Mouse (Mus musculus): ENCODE measurements around the gene Tsen34. TPM values are rescaled to one million over a fixed set of nuclear protein-coding genes. Genes with fewer than 3 reads are reported as not detected.

The Tsen34 gene
- total and polyA plus RNA-seq, 2 experiments from 2014 or later = 259 to 291 TPM

DNA sequence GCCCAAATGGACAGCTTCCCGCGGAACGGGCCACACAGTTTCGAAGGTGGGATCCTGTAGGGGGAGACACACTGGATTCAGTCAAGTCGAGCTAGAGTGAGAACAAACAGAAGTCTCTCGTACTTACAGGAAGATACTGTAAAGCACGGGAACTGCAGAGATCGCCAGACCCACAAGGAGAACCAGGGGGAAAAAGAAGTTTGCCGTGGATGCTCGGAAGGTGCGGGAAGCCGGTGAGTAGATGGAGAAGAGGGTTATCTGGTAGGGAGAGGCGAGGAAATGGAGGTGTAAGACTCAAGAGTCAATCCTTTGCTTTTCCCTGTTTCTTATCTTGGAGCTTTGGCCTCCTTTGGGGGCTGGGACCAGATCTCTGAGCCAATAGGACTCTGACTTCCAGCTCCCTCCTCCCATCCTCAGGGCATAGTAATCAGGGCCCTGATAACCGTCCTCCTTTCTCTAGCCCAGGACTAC is 25.7 kb upstream of the Tsen34 start:
- Histone ChIP-seq H3K27me3 (ENCODE audit: insufficient read depth, low read length) (no peaks in the 10 kb centered on the region), H3K9me3 (ENCODE audit: low read length) (no peaks in the 10 kb centered on the region), H3K36me3 (ENCODE audit: insufficient read depth) (peaks cover 12% of the 10 kb centered on the region; the same call in 1 of the 2 replicates), H3K4me2 (ENCODE audit: low read depth) (no peak overlapping the region), H3K27ac (ENCODE audit: low read depth, low read length) (no peak overlapping the region), H3K9ac (no peak overlapping the region), H3K4me1 (ENCODE audit: insufficient read depth) (peaks cover 8% of the 10 kb centered on the region; the same call in 1 of the 2 replicates), H3K4me3 (ENCODE audit: low read depth, low read length) (no peak overlapping the region)
- 24% methylated on average over 14 of the region's 14 CpGs for WGBS
- DNase-seq (no peak), ATAC-seq (no peak)
- peak; percentile 22; the same call in 1 of the 2 replicates for TF ChIP-seq CTCF (IDR thresholded peaks at IDR 0.05; ENCODE audit: low read depth)

DNA sequence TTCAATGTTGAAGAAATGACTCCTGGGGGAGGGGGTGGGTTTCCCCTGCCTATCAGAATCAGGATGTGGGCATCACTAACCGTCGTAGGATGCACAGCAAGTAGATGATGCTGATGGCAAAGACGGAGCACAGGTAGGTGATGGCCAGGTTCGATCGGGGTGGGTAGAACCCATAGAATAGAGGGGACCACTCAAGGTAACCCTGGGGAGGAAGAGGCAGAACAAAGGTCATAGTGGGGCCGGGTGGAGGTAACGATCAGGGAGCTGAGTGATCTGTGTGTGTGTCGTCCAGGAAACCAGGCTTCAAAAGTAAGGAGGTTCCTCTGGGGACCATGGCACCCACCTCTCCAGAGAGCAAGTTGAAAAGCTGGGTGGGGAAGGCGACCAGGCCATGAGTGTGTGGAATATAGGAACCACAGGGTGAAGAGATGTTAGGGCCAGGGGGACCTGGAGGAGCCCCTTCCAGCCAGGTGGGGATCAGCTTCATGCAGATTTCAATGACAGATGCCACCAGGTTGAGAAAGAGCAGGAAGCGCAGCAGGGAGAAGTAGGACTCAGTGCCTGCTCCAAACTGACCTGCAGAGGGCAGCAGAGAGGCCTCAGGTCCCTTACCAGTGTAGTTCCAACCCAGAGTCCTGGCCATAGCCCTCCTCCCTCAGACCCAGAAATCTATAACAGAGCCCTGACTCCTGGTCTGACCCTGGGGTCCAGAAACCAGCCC is 18.0 kb upstream of the Tsen34 start:
- 72% methylated on average over 10 of the region's 10 CpGs for WGBS
- H3K9ac ChIP-seq = no peak overlapping the region
- H3K36me3 ChIP-seq (ENCODE audit: insufficient read depth) = peaks cover 5% of the 10 kb centered on the region; the same call in 1 of the 2 replicates
- no peaks in the 10 kb centered on the region for H3K27me3 ChIP-seq (ENCODE audit: insufficient read depth, low read length)
- peak; percentile 82 for DNase-seq
- no peaks in the 10 kb centered on the region for H3K4me1 ChIP-seq (ENCODE audit: insufficient read depth)
- H3K4me3 ChIP-seq (ENCODE audit: low read depth, low read length) = no peak overlapping the region
- H3K4me2 ChIP-seq (ENCODE audit: low read depth) = no peak overlapping the region
- peak; percentile 91 for TF ChIP-seq CTCF (IDR thresholded peaks at IDR 0.05; ENCODE audit: low read depth)
- H3K27ac ChIP-seq (ENCODE audit: low read depth, low read length) = no peak overlapping the region
- peak; percentile 93 for ATAC-seq
- no peaks in the 10 kb centered on the region for H3K9me3 ChIP-seq (ENCODE audit: low read length)

DNA sequence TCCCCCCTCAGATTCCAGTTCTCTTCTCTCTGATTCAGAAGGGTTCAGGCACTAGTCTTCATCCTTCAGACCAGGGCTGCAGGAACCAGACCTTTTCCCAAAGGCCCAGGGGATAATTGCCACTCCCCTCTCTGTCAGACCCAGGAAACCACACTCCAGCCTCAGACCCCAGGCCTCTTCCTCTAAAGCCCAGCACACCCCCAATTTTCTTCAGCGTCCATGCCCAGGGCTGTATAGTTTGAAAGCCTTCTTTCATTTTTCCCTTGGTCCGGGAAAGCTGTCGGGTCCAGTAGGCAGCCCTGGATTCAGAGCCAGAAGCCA is 17.5 kb upstream of the Tsen34 start:
- DNase-seq (no peak), ATAC-seq (no peak)
- H3K4me3 ChIP-seq (ENCODE audit: low read depth, low read length) = no peak overlapping the region
- H3K36me3 ChIP-seq (ENCODE audit: insufficient read depth) = peaks cover 5% of the 10 kb centered on the region; the same call in 1 of the 2 replicates
- H3K27me3 ChIP-seq (ENCODE audit: insufficient read depth, low read length) = no peaks in the 10 kb centered on the region
- no peak for TF ChIP-seq CTCF (IDR thresholded peaks at IDR 0.05; ENCODE audit: low read depth)
- H3K4me1 ChIP-seq (ENCODE audit: insufficient read depth) = no peaks in the 10 kb centered on the region
- no peaks in the 10 kb centered on the region for H3K9me3 ChIP-seq (ENCODE audit: low read length)
- WGBS = 83% methylated on average over 3 of the region's 3 CpGs
- no peak overlapping the region for H3K9ac ChIP-seq
- H3K27ac ChIP-seq (ENCODE audit: low read depth, low read length) = no peak overlapping the region
- H3K4me2 ChIP-seq (ENCODE audit: low read depth) = no peak overlapping the region

- Histone ChIP-seq H3K9me3 (ENCODE audit: low read length) (no peaks in the 10 kb centered on the region), H3K9ac (no peak overlapping the region), H3K4me1 (ENCODE audit: insufficient read depth) (no peaks in the 10 kb centered on the region), H3K4me3 (ENCODE audit: low read depth, low read length) (no peak overlapping the region), H3K27me3 (ENCODE audit: insufficient read depth, low read length) (no peaks in the 10 kb centered on the region), H3K36me3 (ENCODE audit: insufficient read depth) (peaks cover 11% of the 10 kb centered on the region), H3K4me2 (ENCODE audit: low read depth) (no peak overlapping the region), H3K27ac (ENCODE audit: low read depth, low read length) (no peak overlapping the region)
- 91% methylated on average over 12 of the region's 12 CpGs for WGBS
- DNase-seq (no peak), ATAC-seq (no peak)
- TF ChIP-seq CTCF (IDR thresholded peaks at IDR 0.05; ENCODE audit: low read depth) = no peak
Observed at GRCm38 (mm10) chr7:3676371-3676770, 16.3 kb upstream of the Tsen34 start.

- Histone ChIP-seq H3K36me3 (ENCODE audit: insufficient read depth) (peaks cover 14% of the 10 kb centered on the region), H3K4me2 (ENCODE audit: low read depth) (no peak within 1 kb of the TSS), H3K9ac (no peak within 1 kb of the TSS), H3K27me3 (ENCODE audit: insufficient read depth, low read length) (no peaks in the 10 kb centered on the region), H3K27ac (ENCODE audit: low read depth, low read length) (no peak within 1 kb of the TSS), H3K9me3 (ENCODE audit: low read length) (no peaks in the 10 kb centered on the region), H3K4me3 (ENCODE audit: low read depth, low read length) (no peak within 1 kb of the TSS), H3K4me1 (ENCODE audit: insufficient read depth) (no peaks in the 10 kb centered on the region)
- DNase-seq (no peak), ATAC-seq (no peak)
- no peak for TF ChIP-seq CTCF (IDR thresholded peaks at IDR 0.05; ENCODE audit: low read depth)
- 61% methylated on average over 9 of the region's 9 CpGs for WGBS
Observed at GRCm38 (mm10) chr7:3677342-3677741, 15.3 kb upstream of the Tsen34 start, which contains the start of gene Tmc4. Gene Tmc4 (minus strand): TSS chr7:3677553.

- Histone ChIP-seq H3K4me2 (ENCODE audit: low read depth) (no peak overlapping the region), H3K27me3 (ENCODE audit: insufficient read depth, low read length) (no peaks in the 10 kb centered on the region), H3K4me3 (ENCODE audit: low read depth, low read length) (no peak overlapping the region), H3K36me3 (ENCODE audit: insufficient read depth) (peaks cover 45% of the 10 kb centered on the region), H3K4me1 (ENCODE audit: insufficient read depth) (no peaks in the 10 kb centered on the region), H3K9me3 (ENCODE audit: low read length) (no peaks in the 10 kb centered on the region), H3K9ac (no peak overlapping the region), H3K27ac (ENCODE audit: low read depth, low read length) (peak overlapping the region; percentile 71)
- peak; percentile 89 for ATAC-seq
- WGBS = 61% methylated on average over 10 of the region's 10 CpGs
- TF ChIP-seq CTCF (IDR thresholded peaks at IDR 0.05; ENCODE audit: low read depth) = no peak
- peak; percentile 57 for DNase-seq
Observed at GRCm38 (mm10) chr7:3683908-3684550, 8.6 kb upstream of the Tsen34 start.

DNA sequence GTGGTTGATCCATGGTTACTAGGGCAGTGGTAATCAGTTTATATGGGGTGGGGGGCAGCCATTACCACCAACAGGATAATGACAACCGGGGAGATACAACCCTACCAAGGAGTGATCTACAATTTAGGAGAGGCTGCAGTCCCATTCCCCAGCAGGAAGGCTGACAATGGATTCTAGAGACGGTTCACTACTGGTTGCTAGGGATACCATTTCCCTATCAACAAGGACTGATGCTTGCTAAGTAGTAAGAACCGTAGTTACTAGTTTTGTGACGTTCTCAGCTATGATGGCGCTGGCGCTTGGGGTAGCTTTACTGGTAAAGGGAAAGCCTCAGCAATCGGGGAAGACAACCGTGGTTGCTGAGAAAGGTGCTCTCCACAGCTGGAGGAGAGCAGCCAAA is 8.0 kb upstream of the Tsen34 start:
- 71% methylated on average over 8 of the region's 8 CpGs for WGBS
- Histone ChIP-seq H3K9ac (no peak overlapping the region), H3K36me3 (ENCODE audit: insufficient read depth) (peaks cover 48% of the 10 kb centered on the region), H3K27me3 (ENCODE audit: insufficient read depth, low read length) (no peaks in the 10 kb centered on the region), H3K4me1 (ENCODE audit: insufficient read depth) (no peaks in the 10 kb centered on the region), H3K4me2 (ENCODE audit: low read depth) (no peak overlapping the region), H3K9me3 (ENCODE audit: low read length) (no peaks in the 10 kb centered on the region), H3K27ac (ENCODE audit: low read depth, low read length) (peak overlapping the region; percentile 71), H3K4me3 (ENCODE audit: low read depth, low read length) (no peak overlapping the region)
- DNase-seq (no peak), ATAC-seq (peak; percentile 62)
- no peak for TF ChIP-seq CTCF (IDR thresholded peaks at IDR 0.05; ENCODE audit: low read depth)

All from forebrain, postnatal 0 days (tissue).